Mouse (Mus musculus): ENCODE measurements at regions not wholly inside any gene's neighbourhood (a gene's known extent, or its start where the extent isn't known, plus 50 kb on each side); places are given as distances from the start of the nearest gene placed in this dataset.

DNA sequence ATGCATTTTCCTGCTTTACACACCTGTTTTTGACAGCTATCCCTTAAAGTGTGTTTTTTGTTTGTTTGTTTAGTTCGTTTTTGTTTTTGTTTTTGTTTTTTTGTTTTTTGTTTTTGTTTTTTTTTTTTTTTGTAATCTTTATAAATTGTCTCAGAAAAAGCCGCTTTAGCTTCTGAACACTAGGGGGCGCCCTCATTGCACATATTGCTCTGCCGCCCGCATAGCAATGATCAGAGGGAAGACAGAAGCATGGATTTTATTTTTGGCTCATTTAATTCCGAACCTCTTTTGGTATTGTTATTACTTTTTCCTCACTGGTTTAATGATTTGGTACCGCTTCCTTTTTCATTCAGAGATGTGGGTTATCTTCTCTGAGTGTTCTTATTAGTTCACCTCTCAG, 569.9 kb upstream of the Gm10800 start:
- peak; percentile 36 for DNase-seq (ENCODE audit: low read depth, low spot score)
